Mouse (Mus musculus) forebrain, embryonic 16.5 days (tissue): ENCODE data around the gene Pdhb. TPM values are rescaled to one million over a fixed set of nuclear protein-coding genes. Genes with fewer than 3 reads are reported as not detected.
A peak's percentile ranks its signal among the peaks of the same experiment; 100 is the strongest.

ENCODE experiments used
- ATAC-seq: fragments of 200-750 bp; cut with Nextera tagmentation; 2 replicates; pipeline ENCODE4 v1.8.0; 2017; ENCODE audit warnings: mild to moderate bottlenecking, moderate library complexity
- H3K27ac ChIP-seq: fragments of 300-500 bp; sonication (generic); 2 replicates; pipeline ENCODE4 v1.5.1; 2014; ENCODE audit warnings: low read length, control low read depth
- H3K27me3 ChIP-seq: fragments of 300-500 bp; sonication (generic); replicated peaks from 2 replicates; pipeline ENCODE4 v1.6.1; 2014; ENCODE audit warnings: low read length; ENCODE audit not compliant: control insufficient read depth, insufficient read depth
- H3K36me3 ChIP-seq: fragments of 300-500 bp; sonication (generic); 2 replicates; pipeline ENCODE4 v1.6.1; 2014; ENCODE audit not compliant: control insufficient read depth, insufficient read depth
- H3K4me1 ChIP-seq: fragments of 300-500 bp; sonication (generic); replicated peaks from 2 replicates; pipeline ENCODE4 v1.6.1; 2014; ENCODE audit warnings: low read length; ENCODE audit not compliant: control insufficient read depth, insufficient read depth
- H3K4me2 ChIP-seq: fragments of 300-500 bp; sonication (generic); 2 replicates; pipeline ENCODE4 v1.6.1; 2014; ENCODE audit warnings: mild to moderate bottlenecking, low read length, control low read depth
- H3K4me3 ChIP-seq: fragments of 300-500 bp; sonication (generic); replicated peaks from 2 replicates; pipeline ENCODE4 v1.5.1; 2014; ENCODE audit warnings: mild to moderate bottlenecking, low read length, control low read depth
- H3K9ac ChIP-seq: fragments of 300-500 bp; sonication (generic); replicated peaks from 2 replicates; pipeline ENCODE4 v1.6.1; 2014; ENCODE audit warnings: low read depth, low read length, control low read depth
- H3K9me3 ChIP-seq: fragments of 300-500 bp; sonication (generic); 2 replicates; pipeline ENCODE4 v1.6.1; 2016; ENCODE audit warnings: low read length; ENCODE audit not compliant: control insufficient read depth
- WGBS: fragments of 180-500 bp; shearing (Covaris S2); extraction: QIAGEN DNeasy Blood & Tissue Kit; methylation state at CpG from one replicate; pipeline ENCODE4 v1.1.7; 2014; 5-methylcytosine and 5-hydroxymethylcytosine counted together
- polyA plus RNA-seq: library from polyadenylated mRNA; unstranded; fragments of >200 nt; fragmentation: Nextera tagmentation; extraction: Ambion mirVana; gene quantifications from 2 replicates; pipeline ENCODE4 v1.2.1, GENCODE M21; 2015

Pdhb gene
- polyA plus RNA-seq, 1 experiment from 2014 or later: 249 TPM

- Histone ChIP-seq H3K4me2 (no peak overlapping the region), H3K9me3 (no peaks in the 10 kb centered on the region), H3K36me3 (no peaks in the 10 kb centered on the region), H3K9ac (no peak overlapping the region), H3K4me3 (no peak overlapping the region), H3K27ac (no peak overlapping the region), H3K27me3 (no peaks in the 10 kb centered on the region), H3K4me1 (peaks cover 9% of the 10 kb centered on the region)
- 38% methylated on average over 5 of the region's 5 CpGs for WGBS
- peak; percentile 65 for ATAC-seq
Observed at GRCm38 (mm10) chr14:8200769-8201168, 27.9 kb upstream of the Pdhb start.

- no peak overlapping the region for H3K4me2 ChIP-seq
- no peaks in the 10 kb centered on the region for H3K4me1 ChIP-seq
- no peak overlapping the region for H3K9ac ChIP-seq
- no peak overlapping the region for H3K27ac ChIP-seq
- H3K36me3 ChIP-seq: no peaks in the 10 kb centered on the region
- 86% methylated on average over 6 of the region's 6 CpGs for WGBS
- ATAC-seq: peak; percentile 26; the same call in 1 of the 2 replicates
- H3K27me3 ChIP-seq: no peaks in the 10 kb centered on the region
- H3K4me3 ChIP-seq: no peak overlapping the region
- no peaks in the 10 kb centered on the region for H3K9me3 ChIP-seq
Observed at GRCm38 (mm10) chr14:8192727-8193126, 19.9 kb upstream of the Pdhb start.

DNA sequence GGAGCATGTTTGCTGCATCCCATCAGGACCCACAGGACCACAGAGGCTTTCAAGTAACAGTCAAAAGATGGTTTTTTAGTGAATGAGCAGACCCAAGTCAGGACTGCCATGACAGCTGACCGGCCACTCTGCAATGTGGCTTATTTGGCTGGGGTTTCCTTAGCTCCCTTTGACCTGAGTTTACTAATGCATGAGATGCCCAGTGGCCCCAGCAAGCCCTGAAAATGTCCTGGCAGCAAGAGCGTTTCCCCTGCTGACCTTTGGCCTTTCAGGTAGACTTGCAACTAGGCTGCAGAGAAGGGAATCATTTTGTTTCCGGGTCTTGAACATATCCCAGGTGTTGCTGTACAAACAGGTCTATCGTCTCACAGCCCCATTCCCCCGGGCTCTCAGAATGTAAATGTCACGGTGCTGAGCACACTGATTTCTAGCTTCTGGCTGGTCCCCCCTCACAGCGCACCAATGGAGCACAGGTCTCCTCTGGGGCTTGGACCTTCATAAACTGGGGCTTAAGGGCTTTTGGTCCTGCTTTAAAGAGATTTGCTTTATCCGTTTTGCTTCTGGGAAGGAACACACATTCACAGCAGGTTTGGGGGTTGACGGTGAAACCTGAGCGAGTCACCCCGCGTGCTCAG is 18.6 kb upstream of the Pdhb start:
- 88% methylated on average over 12 of the region's 12 CpGs for WGBS
- Histone ChIP-seq H3K27me3 (no peaks in the 10 kb centered on the region), H3K4me3 (no peak overlapping the region), H3K27ac (no peak overlapping the region), H3K36me3 (no peaks in the 10 kb centered on the region), H3K9me3 (no peaks in the 10 kb centered on the region), H3K4me2 (no peak overlapping the region), H3K9ac (no peak overlapping the region), H3K4me1 (peaks cover 4% of the 10 kb centered on the region)
- ATAC-seq: no peak

DNA sequence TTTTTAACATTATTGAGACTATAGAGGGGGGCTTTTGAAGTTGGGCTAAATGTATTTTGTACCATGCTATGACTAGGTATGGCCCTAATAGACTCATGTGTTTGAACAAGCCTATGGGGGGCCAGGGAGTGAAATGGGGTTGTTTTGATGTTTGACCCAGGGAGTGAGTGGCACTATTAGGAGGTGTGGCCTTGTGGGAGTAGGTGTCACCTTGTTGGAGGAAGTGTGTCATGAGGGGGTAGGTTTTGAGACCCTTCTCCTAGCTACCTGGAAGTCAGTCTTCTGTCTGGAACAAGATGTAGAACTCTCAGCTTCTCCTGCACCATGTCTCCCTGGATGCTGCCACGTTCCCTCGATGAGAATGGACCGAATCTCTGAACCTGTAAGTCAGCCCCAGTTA is 17.7 kb upstream of the Pdhb start:
- H3K36me3 ChIP-seq: no peaks in the 10 kb centered on the region
- H3K4me2 ChIP-seq: no peak overlapping the region
- H3K9me3 ChIP-seq: no peaks in the 10 kb centered on the region
- H3K4me3 ChIP-seq: no peak overlapping the region
- 91% methylated on average over 3 of the region's 3 CpGs for WGBS
- H3K27me3 ChIP-seq: no peaks in the 10 kb centered on the region
- no peak overlapping the region for H3K9ac ChIP-seq
- no peak overlapping the region for H3K27ac ChIP-seq
- ATAC-seq: no peak
- peaks cover 4% of the 10 kb centered on the region for H3K4me1 ChIP-seq

- Histone ChIP-seq H3K4me1 (peaks cover 4% of the 10 kb centered on the region), H3K27me3 (no peaks in the 10 kb centered on the region), H3K4me2 (no peak overlapping the region), H3K9ac (no peak overlapping the region), H3K27ac (no peak overlapping the region), H3K4me3 (no peak overlapping the region), H3K36me3 (no peaks in the 10 kb centered on the region), H3K9me3 (no peaks in the 10 kb centered on the region)
- peak; percentile 52 for ATAC-seq
- WGBS: 74% methylated on average over 6 of the region's 6 CpGs
Observed at GRCm38 (mm10) chr14:8186278-8187045, 13.6 kb upstream of the Pdhb start.

GRCm38 (mm10) chr14:8183330-8183729 is 10.5 kb upstream of the Pdhb start:
- no peak for ATAC-seq
- no peak overlapping the region for H3K4me3 ChIP-seq
- 60% methylated on average over 3 of the region's 3 CpGs for WGBS
- no peaks in the 10 kb centered on the region for H3K27me3 ChIP-seq
- H3K4me2 ChIP-seq: no peak overlapping the region
- H3K36me3 ChIP-seq: no peaks in the 10 kb centered on the region
- H3K9me3 ChIP-seq: no peaks in the 10 kb centered on the region
- H3K4me1 ChIP-seq: peaks cover 4% of the 10 kb centered on the region
- no peak overlapping the region for H3K9ac ChIP-seq
- no peak overlapping the region for H3K27ac ChIP-seq

- ATAC-seq: no peak
- Histone ChIP-seq H3K27ac (no peak overlapping the region), H3K4me3 (no peak overlapping the region), H3K36me3 (no peaks in the 10 kb centered on the region), H3K9ac (no peak overlapping the region), H3K4me1 (no peaks in the 10 kb centered on the region), H3K4me2 (no peak overlapping the region), H3K27me3 (no peaks in the 10 kb centered on the region), H3K9me3 (no peaks in the 10 kb centered on the region)
- 77% methylated on average over 4 of the region's 4 CpGs for WGBS
Observed at GRCm38 (mm10) chr14:8180371-8181035, 7.7 kb upstream of the Pdhb start.

DNA sequence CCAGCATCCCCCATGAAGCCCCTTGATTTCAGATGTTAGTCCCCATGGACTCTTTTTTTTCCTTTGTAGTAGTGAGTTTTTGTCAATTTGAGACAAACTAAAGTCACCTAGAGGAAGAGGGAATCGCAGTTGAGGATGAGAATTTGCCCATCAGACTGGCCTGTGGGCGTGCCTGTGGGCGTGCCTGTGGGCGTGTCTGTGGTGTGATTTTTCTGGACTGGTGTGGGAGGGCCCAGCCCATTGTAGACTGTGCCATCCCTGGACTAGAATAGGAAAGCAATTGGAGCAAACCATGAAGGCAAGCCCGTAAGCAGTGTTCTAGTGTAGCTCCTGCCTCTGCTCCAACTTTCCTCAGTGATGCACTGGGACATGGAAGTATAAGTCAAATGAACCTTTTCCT is 3.4 kb upstream of the Pdhb start:
- ATAC-seq: no peak
- Histone ChIP-seq H3K27ac (no peak overlapping the region), H3K9ac (no peak overlapping the region), H3K27me3 (no peaks in the 10 kb centered on the region), H3K4me3 (no peak overlapping the region), H3K4me2 (no peak overlapping the region), H3K9me3 (no peaks in the 10 kb centered on the region), H3K4me1 (peaks cover 10% of the 10 kb centered on the region), H3K36me3 (no peaks in the 10 kb centered on the region)
- 47% methylated on average over 5 of the region's 5 CpGs for WGBS

- Histone ChIP-seq H3K9ac (no peak overlapping the region), H3K27me3 (no peaks in the 10 kb centered on the region), H3K4me1 (peaks cover 10% of the 10 kb centered on the region), H3K4me3 (no peak overlapping the region), H3K36me3 (peaks cover 4% of the 10 kb centered on the region; the same call in 1 of the 2 replicates), H3K4me2 (no peak overlapping the region), H3K9me3 (no peaks in the 10 kb centered on the region), H3K27ac (no peak overlapping the region)
- no peak for ATAC-seq
- WGBS: 80% methylated on average over 5 of the region's 5 CpGs
Observed at GRCm38 (mm10) chr14:8174634-8175033, 1.8 kb upstream of the Pdhb start.
